Mouse (Mus musculus) monocyte, adult 2 months (primary cell): ENCODE measurements around the gene Msrb2.

Source experiments
- DNase-seq, 2 experiments: peaks; one replicate each; pipeline ENCODE4 v3.0.0; 2022; ENCODE audit warnings: low spot score in 2 of 2, low read depth in 1 of 2

Msrb2 gene

DNA sequence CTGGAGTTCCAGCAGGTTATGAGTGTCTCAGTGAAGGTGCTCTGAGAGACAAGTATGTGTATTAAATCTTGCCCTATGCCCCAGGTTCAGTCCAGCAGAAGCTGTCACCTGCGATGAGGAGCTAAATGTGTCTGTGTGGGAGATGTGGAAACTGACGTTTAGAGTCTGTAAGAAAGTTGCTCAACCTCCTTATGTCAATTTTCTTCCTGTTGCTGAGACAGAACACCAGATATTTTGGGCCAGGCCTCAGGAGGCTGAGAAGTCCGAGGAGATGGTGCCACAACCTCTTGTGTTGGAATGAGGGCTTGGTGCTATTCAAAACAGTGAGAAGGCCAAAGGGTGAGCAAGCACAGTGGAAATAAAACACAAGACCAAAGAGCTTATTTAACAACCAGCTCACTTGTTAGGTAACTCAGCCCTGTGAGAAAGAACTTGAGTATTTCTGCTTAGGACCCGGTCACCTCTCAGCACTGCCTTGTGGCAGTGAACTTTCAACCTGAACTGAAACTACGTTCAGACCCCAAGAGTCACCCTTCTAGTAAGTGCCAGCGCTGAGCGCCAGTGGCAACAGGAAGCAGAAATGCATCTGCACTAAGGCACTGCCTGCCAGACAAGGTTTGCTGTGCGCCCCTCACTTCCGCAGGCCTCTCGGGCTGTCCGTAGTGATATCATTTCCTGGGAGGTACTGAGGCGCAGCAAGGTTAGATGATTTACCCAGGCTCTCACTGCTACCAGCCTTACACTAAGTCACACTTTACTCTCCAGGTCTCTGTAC is 17.3 kb downstream of the Msrb2 start:
- DNase-seq, result peak; percentile 12 to 13

DNA sequence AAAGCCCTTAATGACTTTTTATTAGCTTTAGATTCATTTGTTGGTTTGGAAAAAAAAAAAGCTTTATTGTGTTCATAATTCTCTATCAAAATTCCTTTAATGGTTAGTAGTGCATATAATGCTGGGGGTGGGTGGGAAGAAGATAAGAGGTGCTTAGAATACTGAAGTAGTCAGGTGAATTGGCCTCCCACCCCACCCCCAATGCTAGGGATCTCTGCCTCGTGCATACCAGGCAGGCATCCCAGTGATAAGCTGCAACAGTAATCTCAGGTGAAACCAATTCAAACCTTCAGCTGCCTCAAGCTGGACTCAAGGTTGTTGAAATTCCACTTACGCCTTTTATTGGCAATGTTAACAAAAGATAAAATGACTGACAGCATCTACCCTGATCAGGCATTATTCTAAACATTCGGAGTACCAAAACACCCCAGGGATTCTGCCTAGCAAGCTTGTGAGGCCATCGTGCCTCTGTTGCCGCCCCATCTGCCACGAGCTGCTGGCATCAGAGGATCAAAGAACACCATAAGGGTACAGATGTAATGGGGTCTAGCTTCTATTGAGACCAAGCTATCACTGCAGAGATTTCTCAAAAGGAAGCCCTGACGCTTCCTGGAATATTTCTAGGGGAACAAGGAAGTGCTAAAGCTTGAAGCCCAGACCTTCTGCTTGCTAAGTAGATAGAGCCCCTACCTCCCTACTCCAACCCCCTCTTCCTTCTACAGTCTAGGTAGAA is 19.3 kb downstream of the Msrb2 start:
- DNase-seq, result no peak

DNA sequence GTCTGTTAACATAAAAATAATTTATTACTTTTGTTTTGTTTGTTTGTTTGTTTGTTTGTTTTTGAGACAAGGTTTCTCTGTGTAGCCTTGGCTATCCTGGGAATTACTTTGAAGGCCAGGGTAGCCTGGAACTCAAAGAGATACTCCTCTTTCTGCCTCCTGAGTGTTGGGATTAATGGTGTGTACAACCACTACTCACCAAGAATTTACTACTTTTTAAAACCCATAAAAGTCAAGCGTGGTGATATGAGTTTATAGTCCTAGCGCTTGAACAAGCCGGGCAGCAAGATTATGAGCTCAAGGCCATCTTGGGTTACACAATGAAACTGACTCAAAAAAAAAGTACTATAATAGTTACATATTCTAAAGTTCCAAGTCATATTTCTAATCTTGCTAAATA is 20.4 kb downstream of the Msrb2 start:
- no peak for DNase-seq

DNA sequence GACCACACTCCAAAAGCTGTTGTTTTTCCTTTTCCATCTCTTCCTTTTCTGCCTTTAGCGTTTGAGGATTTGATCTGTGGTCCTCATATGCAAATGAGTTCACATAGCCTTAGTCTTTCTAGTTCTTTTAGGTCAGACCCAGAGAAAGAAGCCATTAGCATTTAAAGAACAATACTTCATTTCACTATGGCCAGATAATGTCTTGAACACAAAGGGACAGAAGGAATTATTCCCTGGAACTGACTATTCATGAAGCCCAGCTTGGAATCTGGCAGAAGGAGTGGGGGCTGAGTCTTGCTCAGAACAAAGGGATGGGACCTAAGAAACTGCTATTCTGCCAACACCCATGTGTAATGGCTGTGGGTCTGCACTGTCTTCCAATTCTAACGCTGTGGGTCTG is 21.6 kb downstream of the Msrb2 start:
- no peak for DNase-seq

- no peak for DNase-seq
Observed at GRCm38 (mm10) chr2:19405409-19405808, 34.2 kb downstream of the Msrb2 start.

- no peak for DNase-seq
Observed at GRCm38 (mm10) chr2:19406531-19406930, 35.3 kb downstream of the Msrb2 start.

GRCm38 (mm10) chr2:19414222-19414965 is 43.2 kb downstream of the Msrb2 start:
- peak in 1 of 2 experiments; percentile 7 for DNase-seq

DNA sequence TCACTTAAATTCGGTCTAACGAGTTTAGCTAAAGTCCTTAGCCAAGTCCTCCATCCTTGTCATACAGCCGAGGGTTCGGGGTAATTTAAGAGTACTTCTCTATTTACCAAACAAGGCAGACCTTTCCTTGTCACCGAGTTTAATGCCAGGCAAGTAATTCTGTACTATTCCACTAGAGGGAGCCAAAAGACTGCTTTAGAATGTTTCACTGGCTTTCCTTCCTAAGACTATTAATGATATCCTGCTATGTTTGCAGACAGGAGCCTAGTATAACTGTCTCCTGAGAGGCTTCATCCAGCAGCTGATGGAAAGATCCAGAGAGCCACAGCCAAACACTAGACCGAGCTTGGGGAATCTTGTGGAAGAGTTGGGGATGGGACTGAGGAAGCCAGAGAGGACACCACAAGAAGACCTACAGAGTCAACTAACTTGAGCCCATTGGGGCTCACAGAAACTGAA is 43.9 kb downstream of the Msrb2 start:
- DNase-seq, result peak; percentile 2 to 34

GRCm38 (mm10) chr2:19416066-19416465 is 44.8 kb downstream of the Msrb2 start:
- DNase-seq, result no peak

DNA sequence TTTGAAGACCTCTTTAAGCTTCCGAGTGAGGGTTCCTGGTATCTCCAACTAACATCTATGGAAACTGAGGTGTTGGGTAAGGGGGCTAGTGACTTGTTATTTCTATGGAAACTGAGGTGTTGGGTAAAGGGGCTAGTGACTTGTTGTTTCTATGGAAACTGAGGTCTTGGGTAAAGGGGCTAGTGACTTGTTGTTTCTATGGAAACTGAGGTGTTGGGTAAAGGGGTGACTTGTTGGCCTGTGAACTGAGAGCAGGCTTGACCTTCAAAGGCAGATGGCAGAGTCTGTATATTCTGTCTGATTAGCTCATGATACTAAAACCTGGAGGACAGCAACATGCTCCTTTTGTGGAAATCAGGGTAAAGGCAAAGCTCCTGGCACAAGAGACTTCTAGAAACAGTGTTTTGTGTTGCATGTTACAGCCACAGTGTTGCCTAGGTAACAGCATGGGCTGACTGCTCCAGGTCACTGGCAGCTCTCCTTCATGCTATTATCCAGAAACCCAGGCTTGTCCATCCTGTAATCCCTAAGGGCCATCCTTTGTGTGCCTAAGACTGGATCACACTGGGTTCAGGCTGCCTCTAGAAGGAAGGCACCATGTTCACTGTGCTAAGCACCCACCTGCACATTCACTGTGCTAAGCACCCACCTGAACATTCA is 48.6 kb downstream of the Msrb2 start:
- DNase-seq, result no peak

DNA sequence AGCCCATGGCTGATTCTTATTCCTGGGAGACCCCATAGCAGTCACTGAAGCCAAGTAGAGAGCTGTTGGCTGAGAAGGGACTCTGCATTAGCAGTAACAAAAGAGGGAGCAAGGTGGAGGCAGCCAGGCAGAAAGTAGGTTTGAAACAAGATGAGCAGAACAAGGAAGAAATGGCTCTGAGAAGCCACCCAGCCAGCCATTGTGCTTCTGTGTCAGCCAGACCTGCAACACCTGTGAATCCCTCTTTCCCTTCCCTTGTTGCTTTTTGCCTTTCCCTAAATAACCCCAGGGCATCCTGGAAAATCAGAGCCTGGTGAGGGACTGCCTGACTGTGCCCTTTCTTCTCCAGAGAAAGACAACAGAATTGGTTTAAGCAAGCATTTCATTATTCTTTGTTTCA is 51.0 kb downstream of the Msrb2 start:
- no peak for DNase-seq

DNA sequence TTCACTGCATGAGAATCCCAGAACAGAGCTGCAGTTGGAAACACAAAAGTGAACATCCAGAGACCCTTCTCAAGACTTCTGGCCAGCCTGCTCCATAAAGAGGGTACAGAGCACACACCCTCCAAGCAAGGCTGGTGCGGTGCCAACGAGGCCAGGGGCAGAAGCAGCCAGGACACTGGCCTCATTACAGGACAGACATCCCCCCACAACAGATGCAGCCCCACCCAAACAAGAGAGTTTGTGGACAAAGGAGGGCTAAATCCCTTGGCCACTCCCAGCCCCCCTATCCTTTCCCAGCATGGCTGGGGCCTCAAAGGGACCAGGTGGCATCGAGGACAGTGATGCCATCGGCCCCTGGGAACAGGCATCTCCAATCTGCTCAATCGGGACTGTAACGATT is 51.8 kb downstream of the Msrb2 start:
- no peak for DNase-seq

- DNase-seq, result no peak
Observed at GRCm38 (mm10) chr2:19429031-19429430, 57.8 kb downstream of the Msrb2 start.

DNA sequence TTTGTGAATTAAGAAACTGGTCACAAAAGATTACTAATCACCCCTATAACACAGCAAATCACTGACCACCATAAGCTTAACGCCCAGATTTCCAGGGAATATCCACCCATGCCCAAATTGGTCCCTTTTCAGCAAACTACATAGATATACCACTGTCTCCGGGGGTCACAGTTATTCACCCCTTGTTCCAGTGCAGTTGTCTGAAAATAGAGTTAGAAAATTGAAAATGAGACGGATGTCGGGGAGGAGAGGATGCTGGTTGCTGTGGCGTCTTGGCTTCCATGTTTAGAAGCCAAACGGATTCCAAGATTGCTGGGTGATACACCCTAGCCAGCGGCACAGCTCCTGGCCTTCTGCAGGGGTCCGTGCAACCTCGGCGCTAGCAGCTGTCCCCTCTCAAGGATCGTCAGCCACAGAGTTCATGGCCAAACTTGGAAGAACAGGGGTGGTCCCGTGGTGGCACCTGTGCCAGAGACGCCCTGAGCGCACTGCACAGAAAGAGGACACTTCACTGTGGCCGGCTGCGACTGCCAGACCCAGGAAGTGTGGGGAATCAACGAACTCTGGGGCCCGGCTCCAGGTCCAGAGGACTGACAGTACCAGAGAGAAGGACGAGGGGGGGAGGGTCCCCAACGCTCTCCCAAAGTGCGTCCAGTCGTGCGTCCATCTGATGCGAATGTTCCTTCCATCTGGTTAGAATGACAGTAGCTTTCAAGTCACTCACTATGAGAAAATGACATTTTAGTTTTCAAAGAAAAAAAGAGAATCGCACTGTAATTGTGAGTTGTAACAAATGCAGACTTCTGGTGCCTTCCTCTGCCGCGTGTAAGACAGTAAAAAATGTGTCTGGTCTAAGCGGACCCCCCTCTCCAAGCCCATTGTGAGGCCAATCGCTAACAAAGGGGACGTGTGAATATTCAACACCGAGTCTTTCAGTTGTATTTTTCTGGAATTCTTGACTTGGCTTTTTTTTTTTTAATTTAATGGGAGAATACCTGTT is 58.8 kb downstream of the Msrb2 start:
- DNase-seq, result no peak

DNA sequence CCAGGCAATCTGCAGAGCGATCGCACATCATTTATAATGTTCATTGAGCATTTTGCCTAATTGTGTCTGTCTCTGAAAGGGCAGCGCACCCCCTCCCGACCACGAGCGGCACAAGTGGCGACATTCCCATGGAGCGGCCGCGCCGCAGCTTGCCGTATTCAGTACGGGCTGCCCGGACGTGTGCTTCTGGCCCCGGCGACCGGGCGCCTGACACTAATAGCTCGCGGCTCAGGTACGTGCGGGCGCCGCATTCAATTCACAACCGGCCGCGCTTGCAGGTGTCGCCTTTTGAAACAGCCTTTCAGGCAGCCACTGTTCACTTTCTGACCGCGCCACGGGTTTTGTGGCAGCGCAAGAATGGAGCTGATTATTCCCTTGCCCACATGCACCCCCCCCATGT is 59.5 kb downstream of the Msrb2 start:
- no peak for DNase-seq

DNA sequence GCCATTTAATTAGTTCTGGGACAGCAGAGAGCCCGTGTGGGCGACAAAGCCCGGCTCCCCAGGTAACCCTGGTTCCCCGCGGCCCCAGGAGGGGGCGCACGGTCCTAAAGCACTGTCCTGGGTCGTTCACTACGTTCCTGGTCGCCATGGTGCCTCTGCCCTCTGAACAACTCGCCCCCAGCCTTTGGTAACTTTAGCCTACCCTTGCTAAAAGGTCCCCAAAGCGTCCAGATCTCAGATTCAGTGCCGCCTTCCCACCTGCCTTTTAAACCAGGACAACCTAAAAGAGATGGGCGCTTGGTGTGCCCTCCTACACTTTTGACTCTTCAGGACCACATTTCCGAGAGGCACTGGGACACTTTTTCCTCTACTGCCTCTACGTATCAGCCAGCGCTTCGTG is 59.9 kb downstream of the Msrb2 start:
- no peak for DNase-seq

GRCm38 (mm10) chr2:19431614-19432323 is 60.5 kb downstream of the Msrb2 start:
- DNase-seq, result no peak

GRCm38 (mm10) chr2:19444346-19444745 is 73.1 kb downstream of the Msrb2 start:
- no peak for DNase-seq
